Mouse (Mus musculus): ENCODE data around the gene Tnik. TPM values are rescaled to one million over a fixed set of nuclear protein-coding genes. Genes with fewer than 3 reads are reported as not detected.

The Tnik gene
- polyA plus RNA-seq, 1 experiment: 0.83 TPM

- Histone ChIP-seq H3K36me3 (ENCODE audit: control insufficient read depth, insufficient read depth, low read length) (no peaks in the 10 kb centered on the region), H3K4me1 (ENCODE audit: control insufficient read depth, insufficient read depth, low read length) (no peaks in the 10 kb centered on the region), H3K27ac (ENCODE audit: insufficient read depth, low read depth, low read length) (no peak overlapping the region), H3K27me3 (replicated peaks; ENCODE audit: control insufficient read depth, insufficient read depth, low read length) (no peaks in the 10 kb centered on the region), H3K4me3 (ENCODE audit: insufficient read depth, low read depth, low read length) (no peak overlapping the region)
- DNase-seq: no peak
- WGBS: 32% methylated on average over 6 of the region's 6 CpGs
- TF ChIP-seq CTCF (conservative IDR thresholded peaks at IDR 0.05; ENCODE audit: insufficient read depth, insufficient read length, low read depth, low read length) (no peak), POLR2A (IDR thresholded peaks at IDR 0.05; ENCODE audit: low read depth, low read length) (no peak)
These were observed 260.0 kb downstream of the Tnik start for GRCm38 (mm10) chr3:28523004-28523482.

GRCm38 (mm10) chr3:28523541-28524165 lies 260.6 kb downstream of the Tnik start:
- Histone ChIP-seq H3K36me3 (ENCODE audit: control insufficient read depth, insufficient read depth, low read length) (no peaks in the 10 kb centered on the region), H3K4me3 (ENCODE audit: insufficient read depth, low read depth, low read length) (no peak overlapping the region), H3K27me3 (replicated peaks; ENCODE audit: control insufficient read depth, insufficient read depth, low read length) (no peaks in the 10 kb centered on the region), H3K27ac (ENCODE audit: insufficient read depth, low read depth, low read length) (no peak overlapping the region), H3K4me1 (ENCODE audit: control insufficient read depth, insufficient read depth, low read length) (no peaks in the 10 kb centered on the region)
- TF ChIP-seq POLR2A (IDR thresholded peaks at IDR 0.05; ENCODE audit: low read depth, low read length): no peak
- no peak for TF ChIP-seq CTCF (conservative IDR thresholded peaks at IDR 0.05; ENCODE audit: insufficient read depth, insufficient read length, low read depth, low read length)
- WGBS: 27% methylated on average over 4 of the region's 4 CpGs
- DNase-seq: no peak

- 87% methylated on average over 3 of the region's 3 CpGs for WGBS
- TF ChIP-seq POLR2A (IDR thresholded peaks at IDR 0.05; ENCODE audit: low read depth, low read length) (no peak), CTCF (conservative IDR thresholded peaks at IDR 0.05; ENCODE audit: insufficient read depth, insufficient read length, low read depth, low read length) (no peak)
- Histone ChIP-seq H3K4me1 (ENCODE audit: control insufficient read depth, insufficient read depth, low read length) (no peaks in the 10 kb centered on the region), H3K4me3 (ENCODE audit: insufficient read depth, low read depth, low read length) (no peak overlapping the region), H3K27me3 (replicated peaks; ENCODE audit: control insufficient read depth, insufficient read depth, low read length) (no peaks in the 10 kb centered on the region), H3K36me3 (ENCODE audit: control insufficient read depth, insufficient read depth, low read length) (no peaks in the 10 kb centered on the region), H3K27ac (ENCODE audit: insufficient read depth, low read depth, low read length) (no peak overlapping the region)
- DNase-seq: no peak
These were observed 261.5 kb downstream of the Tnik start for GRCm38 (mm10) chr3:28524562-28524961.

GRCm38 (mm10) chr3:28526671-28527070 lies 263.7 kb downstream of the Tnik start:
- Histone ChIP-seq H3K4me1 (ENCODE audit: control insufficient read depth, insufficient read depth, low read length) (no peaks in the 10 kb centered on the region), H3K27ac (ENCODE audit: insufficient read depth, low read depth, low read length) (no peak overlapping the region), H3K4me3 (ENCODE audit: insufficient read depth, low read depth, low read length) (no peak overlapping the region), H3K36me3 (ENCODE audit: control insufficient read depth, insufficient read depth, low read length) (no peaks in the 10 kb centered on the region), H3K27me3 (replicated peaks; ENCODE audit: control insufficient read depth, insufficient read depth, low read length) (no peaks in the 10 kb centered on the region)
- TF ChIP-seq POLR2A (IDR thresholded peaks at IDR 0.05; ENCODE audit: low read depth, low read length) (no peak), CTCF (conservative IDR thresholded peaks at IDR 0.05; ENCODE audit: insufficient read depth, insufficient read length, low read depth, low read length) (no peak)
- WGBS: 75% methylated on average over 2 of the region's 2 CpGs
- no peak for DNase-seq

- TF ChIP-seq POLR2A (IDR thresholded peaks at IDR 0.05; ENCODE audit: low read depth, low read length) (no peak), CTCF (conservative IDR thresholded peaks at IDR 0.05; ENCODE audit: insufficient read depth, insufficient read length, low read depth, low read length) (no peak)
- Histone ChIP-seq H3K36me3 (ENCODE audit: control insufficient read depth, insufficient read depth, low read length) (no peaks in the 10 kb centered on the region), H3K27me3 (replicated peaks; ENCODE audit: control insufficient read depth, insufficient read depth, low read length) (no peaks in the 10 kb centered on the region), H3K4me3 (ENCODE audit: insufficient read depth, low read depth, low read length) (no peak overlapping the region), H3K4me1 (ENCODE audit: control insufficient read depth, insufficient read depth, low read length) (no peaks in the 10 kb centered on the region), H3K27ac (ENCODE audit: insufficient read depth, low read depth, low read length) (no peak overlapping the region)
- DNase-seq: no peak
- WGBS: 97% methylated on average over 4 of the region's 4 CpGs
These were observed 264.2 kb downstream of the Tnik start for GRCm38 (mm10) chr3:28527231-28527630.

- WGBS: 63% methylated on average over 4 of the region's 4 CpGs
- Histone ChIP-seq H3K4me1 (ENCODE audit: control insufficient read depth, insufficient read depth, low read length) (no peaks in the 10 kb centered on the region), H3K27me3 (replicated peaks; ENCODE audit: control insufficient read depth, insufficient read depth, low read length) (no peaks in the 10 kb centered on the region), H3K27ac (ENCODE audit: insufficient read depth, low read depth, low read length) (no peak overlapping the region), H3K4me3 (ENCODE audit: insufficient read depth, low read depth, low read length) (no peak overlapping the region), H3K36me3 (ENCODE audit: control insufficient read depth, insufficient read depth, low read length) (no peaks in the 10 kb centered on the region)
- TF ChIP-seq CTCF (conservative IDR thresholded peaks at IDR 0.05; ENCODE audit: insufficient read depth, insufficient read length, low read depth, low read length): no peak
- DNase-seq: no peak
These were observed 266.5 kb downstream of the Tnik start for GRCm38 (mm10) chr3:28529548-28529947.

GRCm38 (mm10) chr3:28531294-28531956 lies 268.4 kb downstream of the Tnik start:
- no peak for DNase-seq
- no peak overlapping the region for H3K4me3 ChIP-seq (ENCODE audit: insufficient read depth, low read depth, low read length)
- no peaks in the 10 kb centered on the region for H3K27me3 ChIP-seq (replicated peaks; ENCODE audit: control insufficient read depth, insufficient read depth, low read length)
- WGBS: 77% methylated on average over 15 of the region's 15 CpGs
- TF ChIP-seq CTCF (conservative IDR thresholded peaks at IDR 0.05; ENCODE audit: insufficient read depth, insufficient read length, low read depth, low read length): no peak
- no peak for TF ChIP-seq POLR2A (IDR thresholded peaks at IDR 0.05; ENCODE audit: low read depth, low read length)
- no peak overlapping the region for H3K27ac ChIP-seq (ENCODE audit: insufficient read depth, low read depth, low read length)
- no peaks in the 10 kb centered on the region for H3K4me1 ChIP-seq (ENCODE audit: control insufficient read depth, insufficient read depth, low read length)
- no peaks in the 10 kb centered on the region for H3K36me3 ChIP-seq (ENCODE audit: control insufficient read depth, insufficient read depth, low read length)

Data from kidney, adult 2 months (tissue).